Mouse (Mus musculus) olfactory bulb, adult 2 months (tissue): ENCODE measurements around the gene Eif6. TPM values are rescaled to one million over a fixed set of nuclear protein-coding genes. Genes with fewer than 3 reads are reported as not detected.
"Not testable (repeated sequence)": the region's sequence is repeated elsewhere in the genome, so short reads cannot be mapped to it uniquely, and the experiment has no call there.

ENCODE experiments used
- H3K27ac ChIP-seq: fragments of 200-500 bp; 2 replicates; pipeline ENCODE4 v1.5.1; 2012; ENCODE audit warnings: low read depth, low read length; ENCODE audit not compliant: insufficient read depth
- H3K4me1 ChIP-seq: fragments of 200-500 bp; 2 replicates; pipeline ENCODE4 v1.6.1; 2012; ENCODE audit warnings: low read length; ENCODE audit not compliant: control insufficient read depth, insufficient read depth
- H3K4me3 ChIP-seq: fragments of 200-500 bp; 2 replicates; pipeline ENCODE4 v1.5.1; 2012; ENCODE audit warnings: mild to moderate bottlenecking, low read depth, low read length, moderate library complexity; ENCODE audit not compliant: insufficient read depth
- CTCF ChIP-seq: fragments of 200-500 bp; IDR thresholded peaks from 2 replicates; pipeline ENCODE4 v1.5.1; 2012; ENCODE audit warnings: low read depth, mild to moderate bottlenecking, low read length, moderate library complexity; ENCODE audit not compliant: insufficient read depth
- POLR2A ChIP-seq: fragments of 200-500 bp; IDR thresholded peaks from 2 replicates; pipeline ENCODE4 v1.6.1; 2012; ENCODE audit warnings: mild to moderate bottlenecking, low read depth, low read length, moderate library complexity; ENCODE audit not compliant: insufficient read depth
- WGBS: fragments of 180-500 bp; shearing (Covaris S2); methylation state at CpG from one replicate; pipeline ENCODE4 v1.1.7; 2018; 5-methylcytosine and 5-hydroxymethylcytosine counted together
- polyA plus RNA-seq: library from polyadenylated mRNA; stranded (reverse); fragments of >200 nt; gene quantifications from 2 replicates; pipeline ENCODE4 v1.2.4, GENCODE M21; 2012; ENCODE audit warnings: low replicate concordance; ENCODE audit not compliant: missing spikeins, insufficient read depth, insufficient read length

Eif6 gene
- polyA plus RNA-seq, 1 experiment: not detected

GRCm38 (mm10) chr2:155860102-155860501, 33.4 kb upstream of the Eif6 start:
- Histone ChIP-seq H3K4me3 (no peak overlapping the region), H3K4me1 (peaks cover 10% of the 10 kb centered on the region; the same call in 1 of the 2 replicates), H3K27ac (no peak overlapping the region)
- TF ChIP-seq POLR2A (no peak), CTCF (no peak)
- 79% methylated on average over 7 of the region's 7 CpGs for WGBS

GRCm38 (mm10) chr2:155852536-155852935, 25.8 kb upstream of the Eif6 start:
- 92% methylated on average over 5 of the region's 5 CpGs for WGBS
- no peak overlapping the region for H3K4me3 ChIP-seq
- no peak overlapping the region for H3K27ac ChIP-seq
- H3K4me1 ChIP-seq: no peaks in the 10 kb centered on the region
- no peak for TF ChIP-seq POLR2A
- TF ChIP-seq CTCF: no peak

- no peak overlapping the region for H3K27ac ChIP-seq
- WGBS: 80% methylated on average over 7 of the region's 7 CpGs
- no peak for TF ChIP-seq POLR2A
- H3K4me3 ChIP-seq: no peak overlapping the region
- peaks cover 12% of the 10 kb centered on the region; the same call in 1 of the 2 replicates for H3K4me1 ChIP-seq
Measured at GRCm38 (mm10) chr2:155850120-155850519, 23.4 kb upstream of the Eif6 start.

DNA sequence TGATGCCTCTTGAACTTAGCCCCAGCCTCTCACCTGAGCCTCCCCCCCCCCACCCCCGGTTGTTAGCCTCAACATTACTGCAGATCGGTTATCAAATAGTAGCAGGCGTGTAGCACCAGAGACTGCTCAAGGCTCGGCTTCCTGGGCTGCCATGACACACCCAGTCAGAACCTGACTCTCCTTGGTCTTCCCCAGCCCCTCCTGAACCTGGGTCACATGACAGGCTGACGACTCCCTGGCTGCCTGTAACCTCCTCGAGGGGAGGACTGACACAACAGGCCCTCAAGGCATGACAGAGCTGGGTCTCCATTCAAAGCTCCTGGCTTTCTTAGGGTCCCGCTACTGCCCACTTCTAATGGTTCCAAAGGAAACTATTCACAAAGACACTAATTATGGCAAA, 22.7 kb upstream of the Eif6 start:
- Histone ChIP-seq H3K4me3 (no peak overlapping the region), H3K27ac (no peak overlapping the region), H3K4me1 (peaks cover 12% of the 10 kb centered on the region; the same call in 1 of the 2 replicates)
- TF ChIP-seq POLR2A (no peak), CTCF (no peak)
- WGBS: 67% methylated on average over 7 of the region's 7 CpGs

GRCm38 (mm10) chr2:155848291-155848690, 21.6 kb upstream of the Eif6 start:
- Histone ChIP-seq H3K4me1 (peaks cover 12% of the 10 kb centered on the region; the same call in 1 of the 2 replicates), H3K27ac (no peak overlapping the region), H3K4me3 (no peak overlapping the region)
- 25% methylated on average over 6 of the region's 6 CpGs for WGBS
- TF ChIP-seq POLR2A (no peak), CTCF (peak; percentile 54; the same call in 1 of the 2 replicates)

DNA sequence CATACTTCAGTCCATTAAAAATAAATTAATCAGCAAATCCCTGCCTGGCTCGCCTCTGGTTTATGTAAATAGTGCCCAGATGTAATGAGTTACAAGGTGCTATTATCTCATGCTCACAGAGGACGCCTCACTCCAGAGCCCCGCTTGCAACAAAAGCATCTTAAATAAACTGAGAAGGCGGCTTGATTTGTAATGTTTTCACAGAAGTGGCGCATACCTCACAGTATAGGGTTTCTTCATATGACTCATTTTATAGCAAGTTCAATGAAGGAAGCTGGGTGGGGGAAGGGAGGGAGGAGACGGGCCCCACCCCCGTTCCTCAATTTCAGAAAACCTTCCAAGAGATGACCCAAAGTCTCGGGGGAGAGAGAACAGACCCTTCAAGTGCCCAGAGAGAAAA, 20.2 kb upstream of the Eif6 start:
- no peak overlapping the region for H3K27ac ChIP-seq
- 49% methylated on average over 8 of the region's 8 CpGs for WGBS
- no peak overlapping the region for H3K4me3 ChIP-seq
- TF ChIP-seq POLR2A: no peak
- no peak for TF ChIP-seq CTCF
- H3K4me1 ChIP-seq: peaks cover 12% of the 10 kb centered on the region; the same call in 1 of the 2 replicates

- TF ChIP-seq POLR2A: no peak
- TF ChIP-seq CTCF: no peak
- Histone ChIP-seq H3K4me1 (no peaks in the 10 kb centered on the region), H3K27ac (no peak overlapping the region), H3K4me3 (no peak overlapping the region)
- WGBS: 84% methylated on average over 4 of the region's 4 CpGs
Measured at GRCm38 (mm10) chr2:155838961-155839360, 12.2 kb upstream of the Eif6 start.

DNA sequence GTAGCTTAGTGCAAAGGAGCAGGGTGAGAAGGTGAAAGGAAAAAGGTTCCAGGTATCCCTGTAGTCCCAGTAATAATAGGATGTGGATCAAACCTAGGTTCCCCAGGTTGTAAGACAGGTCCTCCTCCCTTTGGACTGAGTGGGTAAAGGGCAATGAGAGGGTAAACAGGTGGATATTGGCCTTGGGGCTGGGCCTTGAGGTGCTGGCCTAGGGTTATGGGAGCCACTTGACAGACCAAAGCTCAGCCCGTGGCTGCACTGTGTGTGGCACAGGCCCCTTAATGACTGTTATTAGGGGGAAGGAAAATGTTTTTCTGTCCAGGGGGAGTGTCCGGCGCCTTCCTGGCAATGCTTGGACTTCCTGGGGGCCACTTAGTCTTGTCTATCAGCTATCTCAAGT, 11.2 kb upstream of the Eif6 start:
- Histone ChIP-seq H3K27ac (no peak overlapping the region), H3K4me1 (no peaks in the 10 kb centered on the region), H3K4me3 (no peak overlapping the region)
- 67% methylated on average over 3 of the region's 3 CpGs for WGBS
- TF ChIP-seq CTCF: no peak
- TF ChIP-seq POLR2A: no peak

DNA sequence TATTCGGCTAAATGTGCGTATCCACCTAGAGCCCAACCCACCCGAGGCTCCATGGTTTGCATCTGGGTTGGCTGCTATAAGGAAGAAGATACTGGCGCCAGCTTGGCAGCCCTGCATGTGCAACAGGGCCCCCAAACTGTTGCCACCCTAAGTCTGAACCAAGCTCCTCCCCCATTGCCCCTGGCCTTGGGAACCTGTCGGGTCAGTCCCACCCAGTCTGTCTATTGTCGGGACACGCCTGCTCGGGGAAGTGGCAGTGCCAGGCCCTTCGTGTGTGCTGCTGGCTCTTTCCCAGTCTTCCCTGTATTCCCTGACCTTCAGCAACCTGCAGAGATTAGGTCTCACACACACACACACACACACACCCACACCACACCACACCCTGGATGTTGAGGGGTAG, 8.0 kb upstream of the Eif6 start, which contains the start of gene Fam83c:
Gene Fam83c (minus strand): TSS at position 123 of the 400 bp plus-strand sequence.
- H3K4me3 ChIP-seq: no peak within 1 kb of the TSS
- TF ChIP-seq POLR2A (no peak), CTCF (no peak)
- WGBS: 68% methylated on average over 9 of the region's 9 CpGs
- H3K4me1 ChIP-seq: no peaks in the 10 kb centered on the region
- H3K27ac ChIP-seq: no peak within 1 kb of the TSS

DNA sequence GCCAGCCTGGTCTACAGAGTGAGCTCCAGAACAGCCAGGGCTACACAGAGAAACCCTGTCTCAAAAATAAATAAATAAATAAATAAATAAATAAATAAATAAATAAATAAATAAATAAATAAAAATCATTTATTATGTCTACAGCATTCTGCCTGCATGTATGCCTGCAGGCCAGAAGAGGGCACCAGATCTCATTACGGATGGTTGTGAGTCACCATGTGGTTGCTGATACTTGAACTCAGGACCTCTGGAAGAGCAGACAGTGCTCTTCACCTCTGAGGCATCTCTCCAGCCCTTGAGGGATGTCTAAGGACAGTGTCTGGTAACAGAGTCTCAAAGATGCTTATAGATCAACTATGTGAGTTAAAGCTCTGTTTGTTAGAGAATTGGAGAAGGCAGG, 5.4 kb upstream of the Eif6 start:
- not testable (repeated sequence) for H3K4me3 ChIP-seq, H3K4me1 ChIP-seq, H3K27ac ChIP-seq
- 78% methylated on average over 1 of the region's 1 CpGs for WGBS

DNA sequence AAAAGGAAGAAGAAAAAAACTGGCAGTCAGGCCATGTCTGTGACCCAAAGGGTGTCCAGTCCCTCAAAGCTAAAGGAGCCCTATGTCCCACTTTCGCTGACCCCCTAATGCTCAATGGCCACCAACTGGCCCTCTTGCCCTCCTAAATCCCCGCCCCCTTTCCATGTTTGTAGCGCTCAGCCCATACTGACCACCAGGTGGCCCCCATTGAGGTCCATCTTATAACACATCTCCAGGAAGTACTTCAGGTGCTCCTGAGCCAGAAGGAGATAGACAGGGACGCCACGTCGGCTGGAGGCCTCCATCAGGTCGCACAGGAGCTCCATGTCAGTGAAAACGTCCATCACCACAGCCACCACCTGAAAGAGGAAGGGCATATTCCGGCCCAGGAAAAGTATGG, 4.6 kb upstream of the Eif6 start:
- 64% methylated on average over 9 of the region's 9 CpGs for WGBS
- TF ChIP-seq CTCF (no peak), POLR2A (no peak)
- H3K4me1 ChIP-seq: peaks cover 4% of the 10 kb centered on the region; the same call in 1 of the 2 replicates
- no peak overlapping the region for H3K4me3 ChIP-seq
- H3K27ac ChIP-seq: no peak overlapping the region
